Comparison of ENCODE assay signal across 28 mouse cellular contexts in genomic region chr5:63469701-63470100, GRCm38 (mm10).
DNase-seq lines count a peak whose midpoint lies in the region; ATAC-seq and TF ChIP-seq lines count a peak whose summit lies in the region.
"Had no signal": no experiment of that assay in that cellular context is flagged by ENCODE, and none has a peak within 500 bp of the region (broad histone marks: within the 10 kb centered on the region; RNA-seq: fewer than 3 reads in every experiment).

No protein-coding gene starts in this region.

- WGBS in forebrain, postnatal 0 days: 43% methylated on average over 1 of the region's 1 CpGs
- WGBS in forebrain, embryonic 11.5 days: 66% methylated on average over 1 of the region's 1 CpGs

- DNase-seq in forebrain, postnatal 0 days: peak; percentile 14
- no peak for DNase-seq in forebrain, embryonic 11.5 days (ENCODE audit: low spot score)
- DNase-seq in layer of hippocampus, adult 2 months (ENCODE audit: low spot score in 2 of 2): peak; percentile 16 to 43
- DNase-seq in layer of hippocampus, adult 9-10 months (ENCODE audit: low spot score): no peak
- DNase-seq in A20 (ENCODE audit: low read depth, low spot score): peak; percentile 6
- DNase-seq in layer of hippocampus, postnatal 36 days: peak; percentile 7 to 14
- DNase-seq in adrenal gland, adult 2 months: no peak
- DNase-seq: adrenal gland, postnatal 10 days; adrenal gland, postnatal 36 days; B cell, adult 2 months; cerebellum, adult 11 months; cerebellum, adult 2 months; cerebellum, adult 9-11 months; cerebellum, postnatal 25 days; gastrocnemius, postnatal 25 days; heart, adult 18-20 months; heart, postnatal 10 days; heart, postnatal 36 days had no signal

- H3K27ac ChIP-seq in forebrain, postnatal 0 days (ENCODE audit: low read depth, low read length): no peak overlapping the region
- no peak overlapping the region for H3K27ac ChIP-seq in forebrain, embryonic 11.5 days (ENCODE audit: low read depth, low read length)
- no peak overlapping the region for H3K27ac ChIP-seq in layer of hippocampus, adult 2 months
- H3K27ac ChIP-seq: embryonic facial prominence, embryonic 12.5 days; embryonic facial prominence, embryonic 15.5 days; forebrain, embryonic 12.5 days; forebrain, embryonic 15.5 days; heart, embryonic 15.5 days; hindbrain, embryonic 10.5 days; hindbrain, embryonic 13.5 days had no signal

- no peaks in the 10 kb centered on the region for H3K9me3 ChIP-seq in forebrain, postnatal 0 days (ENCODE audit: low read length)
- no peaks in the 10 kb centered on the region for H3K9me3 ChIP-seq in forebrain, embryonic 11.5 days (ENCODE audit: control insufficient read depth, low read length)
- H3K9me3 ChIP-seq: embryonic facial prominence, embryonic 12.5 days; embryonic facial prominence, embryonic 15.5 days; forebrain, embryonic 12.5 days; forebrain, embryonic 15.5 days; heart, embryonic 12.5 days; heart, embryonic 15.5 days; hindbrain, embryonic 10.5 days; hindbrain, embryonic 13.5 days had no signal

- no peak for ATAC-seq in forebrain, postnatal 0 days
- ATAC-seq in forebrain, embryonic 11.5 days (replicated peaks; ENCODE audit: low FRiP score): no peak
- no peak for ATAC-seq in monocyte, adult 5-6 weeks (replicated peaks; ENCODE audit: insufficient number of reproducible peaks, low FRiP score, low TSS enrichment, poor library complexity, severe bottlenecking)
- ATAC-seq: forebrain, embryonic 15.5 days; hindbrain, embryonic 16.5 days had no signal

- H3K9ac ChIP-seq in forebrain, postnatal 0 days: no peak overlapping the region
- H3K9ac ChIP-seq in forebrain, embryonic 11.5 days (ENCODE audit: low read length): no peak overlapping the region
- H3K9ac ChIP-seq: embryonic facial prominence, embryonic 12.5 days; embryonic facial prominence, embryonic 15.5 days; forebrain, embryonic 12.5 days; forebrain, embryonic 15.5 days; heart, embryonic 12.5 days; heart, embryonic 15.5 days; hindbrain, embryonic 13.5 days had no signal

- no peaks in the 10 kb centered on the region for H3K27me3 ChIP-seq in forebrain, postnatal 0 days (ENCODE audit: insufficient read depth, low read length)
- H3K27me3 ChIP-seq in forebrain, embryonic 11.5 days (ENCODE audit: control insufficient read depth, insufficient read depth, low read length): no peaks in the 10 kb centered on the region
- H3K27me3 ChIP-seq: embryonic facial prominence, embryonic 12.5 days; embryonic facial prominence, embryonic 15.5 days; forebrain, embryonic 12.5 days; forebrain, embryonic 15.5 days; heart, embryonic 12.5 days; heart, embryonic 15.5 days; hindbrain, embryonic 13.5 days had no signal

- H3K4me2 ChIP-seq in forebrain, postnatal 0 days (ENCODE audit: low read depth): no peak overlapping the region
- H3K4me2 ChIP-seq in forebrain, embryonic 11.5 days (ENCODE audit: low read depth, low read length, severe bottlenecking): no peak overlapping the region
- H3K4me2 ChIP-seq: embryonic facial prominence, embryonic 12.5 days; embryonic facial prominence, embryonic 15.5 days; forebrain, embryonic 12.5 days; forebrain, embryonic 15.5 days; heart, embryonic 12.5 days; heart, embryonic 15.5 days; hindbrain, embryonic 13.5 days had no signal

- H3K4me3 ChIP-seq in forebrain, postnatal 0 days (ENCODE audit: low read depth, low read length): no peak overlapping the region
- H3K4me3 ChIP-seq in forebrain, embryonic 11.5 days (ENCODE audit: low read depth, low read length): no peak overlapping the region
- H3K4me3 ChIP-seq in layer of hippocampus, adult 2 months: no peak overlapping the region
- H3K4me3 ChIP-seq: embryonic facial prominence, embryonic 12.5 days; embryonic facial prominence, embryonic 15.5 days; forebrain, embryonic 12.5 days; forebrain, embryonic 15.5 days; heart, embryonic 12.5 days; heart, embryonic 15.5 days; hindbrain, embryonic 10.5 days; hindbrain, embryonic 13.5 days had no signal

- TF ChIP-seq CTCF in forebrain, postnatal 0 days (IDR thresholded peaks at IDR 0.05; ENCODE audit: low read depth): no peak
- TF ChIP-seq CTCF in layer of hippocampus, adult 2 months (conservative IDR thresholded peaks at IDR 0.05): no peak

- H3K36me3 ChIP-seq in forebrain, postnatal 0 days (ENCODE audit: insufficient read depth): no peaks in the 10 kb centered on the region
- H3K36me3 ChIP-seq in forebrain, embryonic 11.5 days (ENCODE audit: control insufficient read depth, insufficient read depth, low read length): no peaks in the 10 kb centered on the region
- H3K36me3 ChIP-seq: embryonic facial prominence, embryonic 12.5 days; embryonic facial prominence, embryonic 15.5 days; forebrain, embryonic 12.5 days; forebrain, embryonic 15.5 days; heart, embryonic 12.5 days; heart, embryonic 15.5 days; hindbrain, embryonic 10.5 days; hindbrain, embryonic 13.5 days had no signal

- no peaks in the 10 kb centered on the region for H3K4me1 ChIP-seq in forebrain, postnatal 0 days (ENCODE audit: insufficient read depth)
- no peaks in the 10 kb centered on the region for H3K4me1 ChIP-seq in forebrain, embryonic 11.5 days (replicated peaks; ENCODE audit: control insufficient read depth, insufficient read depth, low read length)
- H3K4me1 ChIP-seq: embryonic facial prominence, embryonic 12.5 days; embryonic facial prominence, embryonic 15.5 days; forebrain, embryonic 12.5 days; forebrain, embryonic 15.5 days; heart, embryonic 12.5 days; heart, embryonic 15.5 days; hindbrain, embryonic 10.5 days; hindbrain, embryonic 13.5 days had no signal

Comparison
In these comparisons a context has a peak if more than half of its experiments do, and no peak if none do; other contexts are left out.
1. DNase-seq: peak in forebrain, postnatal 0 days (single experiment), layer of hippocampus, adult 2 months (2 of 2), A20 (single experiment) and layer of hippocampus, postnatal 36 days (2 of 2); none in forebrain, embryonic 11.5 days (single experiment), layer of hippocampus, adult 9-10 months (single experiment) and adrenal gland, adult 2 months (single experiment).